Mouse (Mus musculus) CD4-positive helper T cell, adult 2 months (primary cell): ENCODE data around the gene Gm9887.

ENCODE experiments used
- DNase-seq: peaks from one replicate; pipeline ENCODE4 v3.0.0-alpha.2; 2012; ENCODE audit warnings: low read depth, missing footprints, low spot score

The Gm9887 gene

GRCm38 (mm10) chr12:69360997-69361899 lies 11.0 kb downstream of the Gm9887 start:
- DNase-seq, result peak; percentile 99

DNA sequence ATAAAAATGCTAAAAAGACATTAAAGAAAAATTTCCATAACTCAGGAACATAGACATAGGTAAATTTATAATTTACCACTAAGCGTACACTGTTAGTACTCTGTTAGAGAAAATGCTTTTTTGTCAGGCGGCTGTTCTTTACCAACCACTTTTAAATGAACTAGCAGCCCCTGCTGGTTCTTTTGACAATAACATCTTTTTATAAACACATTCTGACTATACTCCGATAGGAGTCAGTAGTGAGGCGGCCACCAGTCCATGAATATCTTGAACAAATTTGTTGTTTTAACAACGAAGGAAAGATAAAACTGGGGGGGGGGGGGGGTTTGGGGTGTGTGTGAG lies 11.6 kb downstream of the Gm9887 start:
- DNase-seq, result peak; percentile 91

- no peak for DNase-seq
These were observed 15.0 kb downstream of the Gm9887 start for GRCm38 (mm10) chr12:69357300-69357646.

DNA sequence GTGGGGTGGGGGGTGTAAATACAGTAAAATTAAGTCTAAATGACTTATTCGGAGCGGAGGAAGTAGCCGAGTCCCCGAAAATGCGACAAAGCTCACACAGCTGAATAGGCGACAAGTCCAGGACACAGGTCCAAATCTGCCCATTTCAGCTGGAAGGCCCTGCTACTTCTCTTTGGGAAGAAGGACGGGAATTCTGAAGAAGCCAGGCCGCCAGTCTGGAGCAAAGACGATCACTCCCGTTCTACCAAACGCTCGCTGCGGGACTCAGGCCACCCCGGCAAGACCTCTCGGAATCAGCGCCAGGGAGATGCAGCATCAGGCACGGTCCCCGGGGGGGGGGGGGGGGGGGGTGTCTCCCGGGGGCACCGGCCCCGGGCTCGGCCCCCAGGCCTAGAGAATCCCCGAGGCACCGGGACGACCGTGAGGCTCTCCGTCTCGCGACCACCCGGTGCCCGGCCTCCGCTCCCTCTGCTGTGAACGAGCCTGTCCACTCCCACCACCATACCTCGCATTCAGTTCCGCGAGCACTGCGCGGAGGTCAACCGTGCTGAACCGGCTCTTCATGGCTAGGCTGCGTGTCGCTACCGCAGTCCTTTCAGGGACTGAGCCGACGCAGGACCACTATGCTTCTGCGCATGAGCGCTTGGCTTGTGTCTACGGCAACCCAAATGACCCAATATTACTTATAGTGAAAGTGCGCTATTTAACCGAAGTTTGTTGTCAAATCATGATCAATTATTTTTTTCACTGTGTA lies 15.5 kb downstream of the Gm9887 start, which contains the start of gene Nemf:
Gene Nemf (minus strand): TSS at position 620 of the 754 bp plus-strand sequence.
- peak; percentile 90 for DNase-seq

DNA sequence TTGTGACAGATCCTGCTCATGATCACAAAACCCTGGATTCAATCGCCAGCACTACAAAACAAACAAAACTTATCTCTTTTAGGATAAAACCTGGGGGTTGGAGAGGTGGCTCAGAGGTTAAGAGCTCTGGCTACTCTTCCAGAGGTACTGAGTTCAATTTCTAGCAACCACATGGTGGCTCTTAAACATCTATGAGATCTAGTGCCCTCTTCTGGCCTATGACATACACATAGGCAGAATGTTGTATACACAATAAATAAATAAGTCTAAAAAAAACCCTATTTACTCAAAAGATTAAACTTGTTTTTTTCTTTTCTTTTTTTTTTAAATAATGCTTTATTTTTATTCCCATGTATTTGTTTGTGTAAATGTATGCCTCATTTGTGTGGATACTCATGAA lies 20.6 kb downstream of the Gm9887 start:
- DNase-seq, result peak; percentile 45

DNA sequence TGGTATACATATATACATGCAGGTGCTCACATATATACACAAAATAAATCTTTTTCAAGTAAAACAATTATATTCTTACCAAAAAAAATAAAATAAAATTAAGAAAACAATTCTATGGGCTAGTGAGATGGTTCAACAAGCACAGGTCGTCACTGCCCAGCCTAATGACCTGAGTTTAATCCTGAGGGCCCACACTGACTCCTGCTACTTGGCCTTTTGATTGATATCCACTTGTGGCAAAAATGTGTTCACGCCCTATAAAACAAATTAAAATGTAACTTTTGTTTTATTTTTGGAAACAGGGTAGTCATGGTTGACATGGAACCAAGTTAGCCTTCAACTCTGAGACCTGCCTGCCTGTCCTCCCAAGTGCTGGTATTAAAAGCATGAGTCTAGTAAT lies 22.3 kb downstream of the Gm9887 start:
- DNase-seq, result no peak

DNA sequence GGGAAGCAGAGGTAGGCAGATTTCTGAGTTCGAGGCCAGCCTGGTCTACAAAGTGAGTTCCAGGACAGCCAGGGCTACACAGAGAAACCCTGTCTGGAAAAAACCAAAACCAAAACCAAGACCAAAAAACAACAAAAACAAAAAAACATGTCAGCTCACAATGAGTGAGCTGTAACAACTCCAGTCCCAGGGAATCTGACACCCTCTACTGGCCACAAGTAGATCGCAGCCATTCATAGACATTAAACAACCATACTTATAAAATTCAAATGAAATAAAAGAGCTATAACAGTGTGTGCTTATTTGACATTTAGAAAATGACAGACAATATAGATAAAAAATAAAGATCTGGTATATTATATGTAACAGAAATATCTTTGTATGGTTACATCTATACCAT lies 38.7 kb downstream of the Gm9887 start:
- peak; percentile 73 for DNase-seq

GRCm38 (mm10) chr12:69332147-69332546 lies 40.1 kb downstream of the Gm9887 start:
- no peak for DNase-seq

- DNase-seq, result no peak
These were observed 41.1 kb downstream of the Gm9887 start for GRCm38 (mm10) chr12:69331187-69331586.
